Mouse (Mus musculus) heart, embryonic 14.5 days (tissue): Measurements from ENCODE around the gene Fbxo27. TPM values are rescaled to one million over a fixed set of nuclear protein-coding genes. Genes with fewer than 3 reads are reported as not detected.

Source experiments
- polyA plus RNA-seq: library from polyadenylated mRNA; unstranded; fragments of >200 nt; fragmentation: Nextera tagmentation; extraction: Ambion mirVana; gene quantifications from 2 replicates; pipeline ENCODE4 v1.2.1, GENCODE M21; 2014

Fbxo27 gene
- polyA plus RNA-seq, 1 experiment from 2014 or later, result 4.2 TPM

Other genes starting within 250 kb of the Fbxo27 start
- 1.6 and 2.1 TPM in 2 replicates for gene Lrfn1, start 240.9 kb upstream of the Fbxo27 start, polyA plus RNA-seq
- not detected in 2 replicates for gene Ifnl2, start 182.4 kb upstream of the Fbxo27 start, polyA plus RNA-seq
- not detected in 2 replicates for gene Ifnl3, start 170.0 kb upstream of the Fbxo27 start, polyA plus RNA-seq
- gene Sycn, start 152.0 kb upstream of the Fbxo27 start, polyA plus RNA-seq, result not detected in 2 replicates
- gene Nccrp1, start 145.6 kb upstream of the Fbxo27 start, polyA plus RNA-seq, result not detected in 2 replicates
- 23.5 and 25.2 TPM in 2 replicates for gene Samd4b, start 94.7 kb upstream of the Fbxo27 start, polyA plus RNA-seq
- gene Pak4, start 94.7 kb upstream of the Fbxo27 start, polyA plus RNA-seq, result 21.1 and 22.1 TPM in 2 replicates
- not detected in 2 replicates for gene Acp7, start 61.5 kb upstream of the Fbxo27 start, polyA plus RNA-seq
- gene Fbxo17, start 24.0 kb downstream of the Fbxo27 start, polyA plus RNA-seq, result 8.0 and 8.6 TPM in 2 replicates
- 129 and 135 TPM in 2 replicates for gene Mrps12, start 49.0 kb downstream of the Fbxo27 start, polyA plus RNA-seq
- gene Sars2, start 49.1 kb downstream of the Fbxo27 start, polyA plus RNA-seq, result 18.8 and 20.3 TPM in 2 replicates
- gene Ccer2, start 63.3 kb downstream of the Fbxo27 start, polyA plus RNA-seq, result not detected in 2 replicates
- gene Sirt2, start 73.9 kb downstream of the Fbxo27 start, polyA plus RNA-seq, result 56.4 and 57.7 TPM in 2 replicates
- gene Nfkbib, start 74.7 kb downstream of the Fbxo27 start, polyA plus RNA-seq, result 25.7 and 29.5 TPM in 2 replicates
- 2.1 and 3.7 TPM in 2 replicates for gene Rinl, start 96.1 kb downstream of the Fbxo27 start, polyA plus RNA-seq
- 151 and 155 TPM in 2 replicates for gene Hnrnpl, start 115.7 kb downstream of the Fbxo27 start, polyA plus RNA-seq
- gene Ech1, start 132.4 kb downstream of the Fbxo27 start, polyA plus RNA-seq, result 252 and 254 TPM in 2 replicates
- gene Lgals4, start 141.0 kb downstream of the Fbxo27 start, polyA plus RNA-seq, result 4.7 and 4.8 TPM in 2 replicates
- 1.3 and 2.6 TPM in 2 replicates for gene Lgals7, start 171.0 kb downstream of the Fbxo27 start, polyA plus RNA-seq
- gene Capn12, start 188.6 kb downstream of the Fbxo27 start, polyA plus RNA-seq, result 0.27 and 0.46 TPM in 2 replicates